Mouse (Mus musculus): ENCODE measurements around the gene Dscam. TPM values are rescaled to one million over a fixed set of nuclear protein-coding genes. Genes with fewer than 3 reads are reported as not detected.
"Not testable (repeated sequence)": the region's sequence is repeated elsewhere in the genome, so short reads cannot be mapped to it uniquely, and the experiment has no call there.

Gene Dscam
- polyA plus RNA-seq, 1 experiment from 2014 or later = not detected

DNA sequence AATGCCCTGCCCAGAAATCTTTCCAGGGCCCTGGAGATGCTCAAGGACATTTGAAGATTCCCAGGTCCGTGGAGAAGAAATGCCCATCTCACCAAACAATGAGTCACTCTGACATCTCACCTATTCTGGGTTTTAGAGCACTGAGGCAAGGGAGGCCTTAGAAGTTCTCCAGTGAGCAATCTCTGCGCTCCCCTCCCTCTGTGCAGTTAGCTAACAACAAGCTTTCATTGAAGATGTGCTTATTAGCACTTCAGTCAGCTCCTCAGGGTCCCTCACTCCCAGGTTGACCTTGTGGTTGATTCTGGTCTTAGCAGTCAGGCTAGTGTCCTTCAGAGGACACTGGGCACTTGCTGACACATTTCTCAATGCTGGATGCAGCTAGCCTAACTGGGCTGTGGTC is 265.8 kb downstream of the Dscam start:
- Histone ChIP-seq H3K9ac (ENCODE audit: low read depth, low read length) (no peak overlapping the region), H3K4me2 (replicated peaks; ENCODE audit: low read depth, low read length) (no peak overlapping the region), H3K27me3 (ENCODE audit: control insufficient read depth, insufficient read depth, low read length) (no peaks in the 10 kb centered on the region), H3K4me3 (ENCODE audit: low read length) (no peak overlapping the region), H3K36me3 (ENCODE audit: control insufficient read depth, insufficient read depth, low read length) (no peaks in the 10 kb centered on the region), H3K27ac (ENCODE audit: low read depth, low read length) (no peak overlapping the region), H3K4me1 (ENCODE audit: control insufficient read depth, insufficient read depth, low read length) (no peaks in the 10 kb centered on the region), H3K9me3 (ENCODE audit: control insufficient read depth, low read length) (no peaks in the 10 kb centered on the region)
- 42% methylated on average over 2 of the region's 2 CpGs for WGBS
- ATAC-seq (ENCODE audit: low FRiP score, low TSS enrichment) = no peak

DNA sequence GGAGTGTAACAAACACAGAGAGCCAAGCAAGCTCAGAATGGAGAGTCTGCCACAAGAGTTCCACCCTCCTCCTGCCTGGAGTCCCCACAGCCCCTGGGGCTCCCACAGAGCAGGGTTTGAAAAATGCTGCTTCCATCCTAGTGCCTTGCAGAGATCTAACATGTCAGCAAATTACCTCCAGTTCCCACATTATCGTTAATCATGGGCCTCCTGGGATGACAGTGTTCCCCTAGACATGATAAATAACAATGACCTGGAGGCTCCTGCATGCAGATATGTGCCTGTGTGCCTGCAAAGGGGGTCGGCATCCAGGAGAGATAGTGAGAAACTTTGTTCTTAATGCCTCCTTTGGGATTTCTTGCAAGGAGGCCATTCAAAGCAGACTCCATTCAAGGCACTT is 266.2 kb downstream of the Dscam start:
- Histone ChIP-seq H3K4me2 (replicated peaks; ENCODE audit: low read depth, low read length) (no peak overlapping the region), H3K4me3 (ENCODE audit: low read length) (no peak overlapping the region), H3K4me1 (ENCODE audit: control insufficient read depth, insufficient read depth, low read length) (no peaks in the 10 kb centered on the region), H3K27me3 (ENCODE audit: control insufficient read depth, insufficient read depth, low read length) (no peaks in the 10 kb centered on the region), H3K9me3 (ENCODE audit: control insufficient read depth, low read length) (no peaks in the 10 kb centered on the region), H3K27ac (ENCODE audit: low read depth, low read length) (no peak overlapping the region), H3K9ac (ENCODE audit: low read depth, low read length) (no peak overlapping the region), H3K36me3 (ENCODE audit: control insufficient read depth, insufficient read depth, low read length) (no peaks in the 10 kb centered on the region)
- 18% methylated on average over 2 of the region's 2 CpGs for WGBS
- ATAC-seq (ENCODE audit: low FRiP score, low TSS enrichment) = no peak

DNA sequence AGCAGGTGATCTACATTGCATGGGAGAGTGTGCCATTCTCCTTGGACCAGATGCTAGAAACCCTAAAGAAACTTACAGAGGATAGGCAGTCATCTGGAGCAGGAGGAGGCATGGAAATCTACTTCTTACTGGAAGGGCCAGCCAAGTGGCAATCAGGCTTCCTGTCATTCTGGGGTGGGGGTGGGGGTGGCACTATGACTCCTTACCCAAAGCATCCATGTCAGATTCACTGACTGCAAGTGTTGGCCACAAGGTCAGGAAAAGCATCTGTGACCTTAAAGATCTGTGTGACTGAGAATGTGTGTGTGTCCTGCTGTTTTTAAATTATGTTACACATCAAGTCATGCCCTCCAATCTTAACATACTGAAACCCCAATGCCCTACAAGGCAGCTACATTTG is 268.0 kb downstream of the Dscam start:
- H3K27me3 ChIP-seq (ENCODE audit: control insufficient read depth, insufficient read depth, low read length) = no peaks in the 10 kb centered on the region
- no peak for ATAC-seq (ENCODE audit: low FRiP score, low TSS enrichment)
- H3K4me1 ChIP-seq (ENCODE audit: control insufficient read depth, insufficient read depth, low read length) = no peaks in the 10 kb centered on the region
- no peaks in the 10 kb centered on the region for H3K9me3 ChIP-seq (ENCODE audit: control insufficient read depth, low read length)
- no peak overlapping the region for H3K27ac ChIP-seq (ENCODE audit: low read depth, low read length)
- H3K4me3 ChIP-seq (ENCODE audit: low read length) = no peak overlapping the region
- H3K36me3 ChIP-seq (ENCODE audit: control insufficient read depth, insufficient read depth, low read length) = no peaks in the 10 kb centered on the region
- H3K9ac ChIP-seq (ENCODE audit: low read depth, low read length) = no peak overlapping the region
- no peak overlapping the region for H3K4me2 ChIP-seq (replicated peaks; ENCODE audit: low read depth, low read length)

DNA sequence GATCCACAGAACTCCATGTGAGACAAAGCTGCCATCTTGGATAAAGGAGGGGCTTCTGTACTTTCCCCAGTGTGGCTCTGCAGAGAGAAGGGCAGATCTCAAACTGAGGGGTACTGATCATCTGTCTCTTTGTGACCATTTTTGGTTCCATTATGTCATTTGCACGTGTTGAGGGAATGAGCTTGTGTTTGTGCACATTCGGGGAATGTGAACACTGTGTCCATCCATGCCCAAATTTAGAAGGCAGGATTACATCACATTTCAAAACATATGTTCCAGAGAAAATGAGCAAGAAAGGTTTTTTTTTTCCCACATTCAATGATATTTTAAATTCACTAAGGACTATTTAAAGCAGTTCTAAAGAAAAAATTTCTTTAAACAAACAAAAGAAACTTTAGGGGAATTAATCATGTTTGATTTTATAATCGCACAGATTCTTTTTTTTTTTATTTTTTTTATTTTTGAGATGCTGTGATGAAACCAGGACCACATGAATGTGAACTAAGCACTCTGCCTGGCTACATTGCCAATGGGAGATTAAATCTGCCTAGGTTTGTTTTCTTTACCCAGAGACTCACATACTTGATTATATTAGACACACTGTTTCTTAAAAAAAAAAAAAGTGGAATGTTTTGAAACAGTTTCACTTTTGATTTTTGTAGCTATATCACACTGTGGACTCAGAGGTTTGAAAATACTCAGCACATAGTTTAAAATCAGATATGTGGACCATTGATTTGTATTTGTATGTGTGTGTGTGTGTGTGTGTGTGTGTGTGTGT is 269.1 kb downstream of the Dscam start:
- Histone ChIP-seq H3K36me3 (ENCODE audit: control insufficient read depth, insufficient read depth, low read length) (no peaks in the 10 kb centered on the region), H3K9ac (ENCODE audit: low read depth, low read length) (no peak overlapping the region), H3K9me3 (ENCODE audit: control insufficient read depth, low read length) (no peaks in the 10 kb centered on the region), H3K27ac (ENCODE audit: low read depth, low read length) (no peak overlapping the region), H3K27me3 (ENCODE audit: control insufficient read depth, insufficient read depth, low read length) (no peaks in the 10 kb centered on the region), H3K4me1 (ENCODE audit: control insufficient read depth, insufficient read depth, low read length) (no peaks in the 10 kb centered on the region), H3K4me2 (replicated peaks; ENCODE audit: low read depth, low read length) (no peak overlapping the region), H3K4me3 (ENCODE audit: low read length) (no peak overlapping the region)
- no peak for ATAC-seq (ENCODE audit: low FRiP score, low TSS enrichment)
- WGBS = 71% methylated on average over 3 of the region's 3 CpGs

DNA sequence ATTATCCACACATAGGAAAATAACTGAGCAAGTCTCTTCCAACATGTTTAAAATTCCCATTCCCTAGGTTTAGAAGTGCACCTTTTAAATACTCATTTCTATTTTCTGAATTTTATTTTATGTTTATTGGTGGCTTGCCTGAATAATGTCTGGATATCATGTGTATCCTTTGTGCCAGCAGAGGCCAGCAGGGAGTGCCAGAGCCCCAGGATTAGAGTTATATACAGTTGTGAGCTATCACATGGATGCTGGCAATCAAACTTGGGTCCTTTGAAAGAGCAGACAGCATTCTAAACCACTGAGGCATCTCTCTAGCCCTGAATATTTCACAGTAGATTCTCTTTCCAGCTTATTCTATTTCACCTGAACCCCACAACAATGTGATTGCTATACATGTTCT is 271.2 kb downstream of the Dscam start:
- Histone ChIP-seq H3K27me3 (ENCODE audit: control insufficient read depth, insufficient read depth, low read length) (no peaks in the 10 kb centered on the region), H3K4me2 (replicated peaks; ENCODE audit: low read depth, low read length) (no peak overlapping the region), H3K4me1 (ENCODE audit: control insufficient read depth, insufficient read depth, low read length) (no peaks in the 10 kb centered on the region), H3K4me3 (ENCODE audit: low read length) (no peak overlapping the region), H3K9ac (ENCODE audit: low read depth, low read length) (no peak overlapping the region), H3K9me3 (ENCODE audit: control insufficient read depth, low read length) (no peaks in the 10 kb centered on the region), H3K36me3 (ENCODE audit: control insufficient read depth, insufficient read depth, low read length) (no peaks in the 10 kb centered on the region), H3K27ac (ENCODE audit: low read depth, low read length) (no peak overlapping the region)
- ATAC-seq (ENCODE audit: low FRiP score, low TSS enrichment) = no peak

DNA sequence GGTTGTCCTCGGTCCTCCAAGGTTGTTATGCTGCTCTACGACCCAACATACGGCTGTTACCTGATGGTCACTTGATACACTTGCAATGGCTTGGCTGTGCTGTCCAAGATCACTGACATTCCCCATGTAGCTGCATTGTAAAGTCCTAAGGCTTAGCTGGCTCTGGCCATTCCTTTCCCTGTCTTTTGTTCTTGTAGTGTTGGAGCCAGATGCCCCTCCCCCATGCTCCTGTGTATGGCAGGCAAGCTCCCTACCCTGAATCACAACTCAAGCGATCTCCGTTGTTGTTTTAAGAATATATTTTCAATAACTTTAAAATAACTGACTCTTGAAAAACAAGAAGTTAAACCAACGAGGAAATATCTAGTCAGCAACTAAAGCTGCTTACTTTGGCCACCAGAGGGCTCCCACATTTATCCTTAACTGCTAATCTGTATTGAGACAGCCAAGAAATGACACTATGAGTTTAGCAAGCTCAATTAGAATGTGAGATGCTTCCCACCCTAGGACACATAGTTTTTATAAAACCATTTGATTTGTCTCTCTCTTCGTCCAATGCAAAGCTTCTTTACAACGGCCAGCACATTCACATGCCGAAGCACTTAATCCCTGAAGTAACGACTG is 273.9 kb downstream of the Dscam start:
- Histone ChIP-seq H3K36me3 (ENCODE audit: control insufficient read depth, insufficient read depth, low read length) (no peaks in the 10 kb centered on the region), H3K27ac (ENCODE audit: low read depth, low read length) (no peak overlapping the region), H3K4me2 (replicated peaks; ENCODE audit: low read depth, low read length) (no peak overlapping the region), H3K4me1 (ENCODE audit: control insufficient read depth, insufficient read depth, low read length) (no peaks in the 10 kb centered on the region), H3K9ac (ENCODE audit: low read depth, low read length) (no peak overlapping the region), H3K27me3 (ENCODE audit: control insufficient read depth, insufficient read depth, low read length) (no peaks in the 10 kb centered on the region), H3K9me3 (ENCODE audit: control insufficient read depth, low read length) (no peaks in the 10 kb centered on the region), H3K4me3 (ENCODE audit: low read length) (no peak overlapping the region)
- WGBS = 55% methylated on average over 10 of the region's 10 CpGs
- ATAC-seq (ENCODE audit: low FRiP score, low TSS enrichment) = no peak

DNA sequence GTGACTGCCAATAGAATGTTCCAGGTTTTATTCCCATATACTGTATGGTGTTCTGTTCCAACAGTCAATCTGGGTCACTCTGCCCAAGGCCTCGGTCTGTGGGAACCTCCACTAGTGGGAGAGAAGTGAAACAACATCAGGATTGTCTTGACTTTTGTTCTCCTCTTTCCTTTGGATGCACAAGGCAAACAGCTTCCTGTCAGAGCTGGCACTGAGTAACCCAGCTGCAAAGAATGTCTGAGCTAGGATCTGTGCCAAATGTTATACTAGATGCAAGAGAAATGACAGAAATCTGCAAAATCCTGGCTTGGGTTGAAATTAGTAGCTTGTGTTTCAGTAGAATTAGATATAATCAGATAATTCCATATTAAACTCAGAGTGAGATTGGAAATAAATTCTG is 282.5 kb downstream of the Dscam start:
- no peaks in the 10 kb centered on the region; the same call in 1 of the 2 replicates for H3K4me1 ChIP-seq (ENCODE audit: control insufficient read depth, insufficient read depth, low read length)
- H3K4me3 ChIP-seq (ENCODE audit: low read length) = no peak overlapping the region
- H3K27me3 ChIP-seq (ENCODE audit: control insufficient read depth, insufficient read depth, low read length) = no peaks in the 10 kb centered on the region
- H3K9ac ChIP-seq (ENCODE audit: low read depth, low read length) = no peak overlapping the region
- H3K27ac ChIP-seq (ENCODE audit: low read depth, low read length) = no peak overlapping the region
- H3K4me2 ChIP-seq (replicated peaks; ENCODE audit: low read depth, low read length) = no peak overlapping the region
- 71% methylated on average over 1 of the region's 1 CpGs for WGBS
- ATAC-seq (ENCODE audit: low FRiP score, low TSS enrichment) = no peak
- no peaks in the 10 kb centered on the region for H3K9me3 ChIP-seq (ENCODE audit: control insufficient read depth, low read length)
- no peaks in the 10 kb centered on the region for H3K36me3 ChIP-seq (ENCODE audit: control insufficient read depth, insufficient read depth, low read length)

DNA sequence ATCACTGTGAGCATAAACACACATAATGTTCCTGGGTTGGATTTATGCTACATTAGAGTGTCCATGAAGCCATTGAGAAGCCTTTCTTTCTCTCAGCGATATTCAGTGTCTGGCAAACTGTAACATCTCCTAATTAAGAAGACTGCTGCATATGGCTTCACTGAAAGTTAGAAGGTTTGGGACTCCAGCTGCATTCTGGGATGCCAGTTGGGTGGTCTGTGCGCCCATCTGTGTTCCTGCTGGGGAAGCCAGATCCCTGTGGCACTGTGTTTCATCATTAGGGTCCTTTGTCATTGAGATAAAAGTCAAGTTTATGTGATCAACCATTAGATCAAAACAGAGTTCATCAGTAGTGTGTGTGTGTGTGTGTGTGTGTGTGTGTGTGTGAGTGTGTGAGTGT is 284.7 kb downstream of the Dscam start:
- Histone ChIP-seq H3K4me3 (ENCODE audit: low read length) (no peak overlapping the region), H3K36me3 (ENCODE audit: control insufficient read depth, insufficient read depth, low read length) (no peaks in the 10 kb centered on the region), H3K27me3 (ENCODE audit: control insufficient read depth, insufficient read depth, low read length) (no peaks in the 10 kb centered on the region), H3K4me1 (ENCODE audit: control insufficient read depth, insufficient read depth, low read length) (no peaks in the 10 kb centered on the region; the same call in 1 of the 2 replicates), H3K9ac (ENCODE audit: low read depth, low read length) (no peak overlapping the region), H3K27ac (ENCODE audit: low read depth, low read length) (no peak overlapping the region), H3K9me3 (ENCODE audit: control insufficient read depth, low read length) (no peaks in the 10 kb centered on the region), H3K4me2 (replicated peaks; ENCODE audit: low read depth, low read length) (no peak overlapping the region)
- ATAC-seq (ENCODE audit: low FRiP score, low TSS enrichment) = no peak
- WGBS = 78% methylated on average over 2 of the region's 2 CpGs

DNA sequence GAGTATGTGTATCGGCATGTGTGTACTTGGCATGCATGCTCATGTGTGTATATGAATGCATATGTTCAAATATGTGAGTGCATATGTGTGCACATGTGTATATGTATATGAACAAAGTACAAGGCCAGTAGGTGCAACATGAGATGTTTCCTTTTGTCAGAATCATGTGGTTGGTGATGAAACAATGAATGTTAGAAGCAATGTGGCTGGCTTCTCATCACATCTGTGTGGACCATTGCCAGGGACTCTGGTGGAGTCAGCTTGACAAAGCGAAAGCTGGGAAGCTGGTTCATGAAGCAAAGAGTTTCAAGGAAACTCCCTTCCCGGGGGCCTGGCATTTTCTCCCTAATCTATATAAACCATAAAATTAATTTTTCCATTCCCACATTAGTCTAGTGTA is 286.0 kb downstream of the Dscam start:
- H3K36me3 ChIP-seq (ENCODE audit: control insufficient read depth, insufficient read depth, low read length); H3K27ac ChIP-seq (ENCODE audit: low read depth, low read length); H3K4me1 ChIP-seq (ENCODE audit: control insufficient read depth, insufficient read depth, low read length); H3K27me3 ChIP-seq (ENCODE audit: control insufficient read depth, insufficient read depth, low read length); ATAC-seq (ENCODE audit: low FRiP score, low TSS enrichment); H3K9me3 ChIP-seq (ENCODE audit: control insufficient read depth, low read length); H3K9ac ChIP-seq (ENCODE audit: low read depth, low read length); H3K4me2 ChIP-seq (replicated peaks; ENCODE audit: low read depth, low read length); H3K4me3 ChIP-seq (ENCODE audit: low read length): not testable (repeated sequence)
- 84% methylated on average over 2 of the region's 3 CpGs for WGBS
